Mouse (Mus musculus): ENCODE results near the gene Bloc1s2. TPM values are rescaled to one million over a fixed set of nuclear protein-coding genes. Genes with fewer than 3 reads are reported as not detected.

The Bloc1s2 gene
- total and polyA plus RNA-seq, 3 experiments = 151 to 193 TPM; not detected in 1

GRCm38 (mm10) chr19:44107661-44108521 lies 38.4 kb downstream of the Bloc1s2 start:
- Histone ChIP-seq H3K36me3 (ENCODE audit: control insufficient read depth in 1 of 2, insufficient read depth in 2 of 2, low read length in 2 of 2) (peaks cover 7 to 30% of the 10 kb centered on the region in 2 experiments), H3K4me1 (ENCODE audit: control insufficient read depth in 1 of 2, insufficient read depth in 2 of 2, low read length in 2 of 2) (peaks cover 14 to 17% of the 10 kb centered on the region in 2 experiments)
- TF ChIP-seq POLR2AphosphoS5 (IDR thresholded peaks at IDR 0.05; ENCODE audit: borderline replicate concordance, low read depth, low read length) (no peak), BHLHE40 (IDR thresholded peaks at IDR 0.05; ENCODE audit: borderline replicate concordance, low read depth, low read length) (no peak), MAFK (IDR thresholded peaks at IDR 0.05; ENCODE audit: borderline replicate concordance, low read depth, low read length) (peak; percentile 64; the same call in 1 of the 2 replicates), MEF2A (IDR thresholded peaks at IDR 0.05; ENCODE audit: extremely low read depth, insufficient replicate concordance, low read depth, low read length, poor library complexity, severe bottlenecking) (no peak), CTCF (IDR thresholded peaks at IDR 0.05 in 2 of 3, conservative IDR thresholded peaks at IDR 0.05 in 1 of 3; ENCODE audit: control insufficient read depth in 1 of 3, insufficient read depth in 1 of 3, low read depth in 2 of 3, low read length in 3 of 3, poor library complexity in 1 of 3, severe bottlenecking in 1 of 3) (no peak)

GRCm38 (mm10) chr19:44106831-44107660 lies 39.2 kb downstream of the Bloc1s2 start, which contains the start of gene Chuk:
Gene Chuk, minus strand, starts transcription at chr19:44107480.
- peak; percentile 98 for DNase-seq (ENCODE audit: low read depth, low spot score)
- H3K79me2 ChIP-seq (ENCODE audit: control insufficient read depth, insufficient read depth, low read length, poor library complexity) = peaks cover 32% of the 10 kb centered on the region
- peaks cover 12 to 30% of the 10 kb centered on the region in 2 experiments for H3K36me3 ChIP-seq (ENCODE audit: control insufficient read depth in 1 of 2, insufficient read depth in 2 of 2, low read length in 2 of 2)
- H3K4me1 ChIP-seq (ENCODE audit: control insufficient read depth in 1 of 2, insufficient read depth in 2 of 2, low read length in 2 of 2) = peaks cover 14 to 17% of the 10 kb centered on the region in 2 experiments
- peak within 1 kb of the TSS; percentile 70 to 91 for H3K4me3 ChIP-seq (ENCODE audit: control insufficient read depth in 1 of 2, insufficient read depth in 1 of 2, low read depth in 2 of 2, low read length in 2 of 2)
- H3K27me3 ChIP-seq (ENCODE audit: control insufficient read depth in 1 of 2, insufficient read depth in 2 of 2, low read length in 2 of 2) = no peaks in the 10 kb centered on the region
- no peak within 1 kb of the TSS for H3K27ac ChIP-seq (ENCODE audit: control insufficient read depth, low read depth, low read length)
- H3K9ac ChIP-seq (ENCODE audit: control insufficient read depth, low read depth, low read length, poor library complexity, severe bottlenecking) = peak within 1 kb of the TSS; percentile 90
- no peaks in the 10 kb centered on the region for H3K9me3 ChIP-seq (replicated peaks; ENCODE audit: insufficient read depth, low read length)
- peak; percentile 91 for TF ChIP-seq ZMIZ1 (IDR thresholded peaks at IDR 0.05; ENCODE audit: low read depth, low read length)
- no peak for TF ChIP-seq ETS1 (IDR thresholded peaks at IDR 0.05; ENCODE audit: low read depth, low read length)
- TF ChIP-seq NRF1 (IDR thresholded peaks at IDR 0.05; ENCODE audit: insufficient read depth, low read depth, low read length, poor library complexity, severe bottlenecking) = no peak
- no peak for TF ChIP-seq RCOR1 (IDR thresholded peaks at IDR 0.05; ENCODE audit: low read depth, low read length)
- TF ChIP-seq MYB (IDR thresholded peaks at IDR 0.05; ENCODE audit: low read depth, low read length) = no peak
- TF ChIP-seq UBTF (IDR thresholded peaks at IDR 0.05; ENCODE audit: borderline replicate concordance, insufficient read depth, low read depth, low read length) = no peak
- TF ChIP-seq MAFK (IDR thresholded peaks at IDR 0.05; ENCODE audit: borderline replicate concordance, low read depth, low read length) = no peak
- TF ChIP-seq POLR2AphosphoS5 (IDR thresholded peaks at IDR 0.05; ENCODE audit: borderline replicate concordance, low read depth, low read length) = no peak; the same call in 1 of the 2 replicates
- no peak for TF ChIP-seq BHLHE40 (IDR thresholded peaks at IDR 0.05; ENCODE audit: borderline replicate concordance, low read depth, low read length)
- TF ChIP-seq POLR2AphosphoS2 (IDR thresholded peaks at IDR 0.05; ENCODE audit: low read length) = peak; percentile 97
- TF ChIP-seq ZNF384 (IDR thresholded peaks at IDR 0.05; ENCODE audit: low read depth, low read length) = no peak
- TF ChIP-seq MXI1 (IDR thresholded peaks at IDR 0.05; ENCODE audit: low read depth, low read length) = peak; percentile 88
- peak; percentile 97 to 98 for TF ChIP-seq POLR2A (IDR thresholded peaks at IDR 0.05; ENCODE audit: control insufficient read depth in 1 of 2, insufficient read depth in 1 of 2, low read depth in 1 of 2, low read length in 2 of 2, poor library complexity in 1 of 2)
- peak; percentile 94 for TF ChIP-seq ELF1 (IDR thresholded peaks at IDR 0.05; ENCODE audit: low read depth, low read length)
- peak; percentile 81 for TF ChIP-seq MAX (IDR thresholded peaks at IDR 0.05; ENCODE audit: low read length)
- TF ChIP-seq USF1 (IDR thresholded peaks at IDR 0.05; ENCODE audit: low read depth, low read length) = no peak
- peak; percentile 90 for TF ChIP-seq SIN3A (IDR thresholded peaks at IDR 0.05; ENCODE audit: low read length)
- TF ChIP-seq ZKSCAN1 (IDR thresholded peaks at IDR 0.05; ENCODE audit: low read depth, low read length) = no peak
- TF ChIP-seq E2F4 (IDR thresholded peaks at IDR 0.05; ENCODE audit: borderline replicate concordance, low read depth, low read length) = no peak
- peak; percentile 89 for TF ChIP-seq HCFC1 (IDR thresholded peaks at IDR 0.05; ENCODE audit: low read depth, low read length)
- TF ChIP-seq MAZ (IDR thresholded peaks at IDR 0.05; ENCODE audit: low read depth, low read length) = no peak
- TF ChIP-seq TCF12 (IDR thresholded peaks at IDR 0.05; ENCODE audit: low read depth, low read length) = peak; percentile 49
- TF ChIP-seq MEF2A (IDR thresholded peaks at IDR 0.05; ENCODE audit: extremely low read depth, insufficient replicate concordance, low read depth, low read length, poor library complexity, severe bottlenecking) = no peak
- peak; percentile 95 for TF ChIP-seq NELFE (IDR thresholded peaks at IDR 0.05; ENCODE audit: low read depth, low read length)
- TF ChIP-seq TAL1 (IDR thresholded peaks at IDR 0.05; ENCODE audit: low read length) = no peak

More at GRCm38 (mm10) chr19:44107661-44108521, 38.4 kb downstream of the Bloc1s2 start:
- H3K27ac ChIP-seq (ENCODE audit: control insufficient read depth, low read depth, low read length) = no peak overlapping the region
- no peaks in the 10 kb centered on the region for H3K9me3 ChIP-seq (replicated peaks; ENCODE audit: insufficient read depth, low read length)
- peak overlapping the region; percentile 61 to 70 for H3K4me3 ChIP-seq (ENCODE audit: control insufficient read depth in 1 of 2, insufficient read depth in 1 of 2, low read depth in 2 of 2, low read length in 2 of 2)
- H3K27me3 ChIP-seq (ENCODE audit: control insufficient read depth in 1 of 2, insufficient read depth in 2 of 2, low read length in 2 of 2) = no peaks in the 10 kb centered on the region
- H3K79me2 ChIP-seq (ENCODE audit: control insufficient read depth, insufficient read depth, low read length, poor library complexity) = peaks cover 32% of the 10 kb centered on the region
- peak overlapping the region; percentile 90 for H3K9ac ChIP-seq (ENCODE audit: control insufficient read depth, low read depth, low read length, poor library complexity, severe bottlenecking)
- no peak for DNase-seq (ENCODE audit: low read depth, low spot score)

Measured in MEL (cell line).